Mouse (Mus musculus) megakaryocyte-erythroid progenitor cell, adult 5-6 weeks (primary cell): ENCODE measurements at regions not wholly inside any gene's neighbourhood (a gene's known extent, or its start where the extent isn't known, plus 50 kb on each side); places are given as distances from the start of the nearest gene placed in this dataset.

Source experiments
- ATAC-seq: replicated peaks from 2 replicates; pipeline ENCODE4 v1.8.0; 2016; ENCODE audit warnings: mild to moderate bottlenecking, inconsistent platforms; ENCODE audit not compliant: severe bottlenecking, poor library complexity, low FRiP score, low TSS enrichment

DNA sequence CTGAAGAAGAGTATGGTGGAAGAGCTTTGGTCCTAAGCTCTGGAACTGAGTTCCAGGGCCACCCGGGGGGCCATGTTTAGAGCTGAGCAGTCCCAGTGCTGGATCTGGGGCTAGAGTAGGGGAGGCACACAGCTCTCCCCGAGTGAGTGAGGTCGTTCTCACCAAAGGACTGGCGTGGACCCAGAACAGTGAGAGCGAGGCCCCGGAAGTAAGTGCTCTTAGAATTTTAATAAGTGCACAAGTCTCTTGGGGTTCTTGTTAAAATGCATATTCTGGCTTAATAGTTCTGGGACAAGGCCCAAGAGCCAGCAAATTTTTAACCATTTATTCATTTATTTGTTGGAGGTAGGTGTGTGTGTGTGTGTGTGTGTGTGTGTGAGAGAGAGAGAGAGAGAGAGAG lies 57.4 kb upstream of the Smndc1 start:
- ATAC-seq, result no peak

DNA sequence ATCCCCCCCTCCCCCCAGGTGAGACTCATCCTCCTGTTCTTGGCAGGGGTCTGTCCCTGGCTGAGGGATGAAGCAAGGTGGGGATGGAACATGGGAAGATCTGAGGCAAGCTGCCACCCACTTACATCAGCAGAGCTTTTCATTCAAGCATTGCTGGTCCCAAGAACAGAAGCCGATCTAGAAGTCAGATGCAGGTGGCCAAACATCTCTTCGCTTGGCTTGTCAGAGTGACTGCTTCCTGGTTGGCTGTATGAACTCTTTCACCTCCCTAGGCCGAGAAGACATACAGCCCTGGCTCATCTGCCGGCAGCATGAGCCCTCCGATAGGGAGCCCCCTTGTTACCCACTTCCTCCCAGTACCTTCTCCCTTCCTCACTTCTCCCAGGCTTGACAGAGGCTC lies 55.8 kb upstream of the Smndc1 start:
- no peak for ATAC-seq

DNA sequence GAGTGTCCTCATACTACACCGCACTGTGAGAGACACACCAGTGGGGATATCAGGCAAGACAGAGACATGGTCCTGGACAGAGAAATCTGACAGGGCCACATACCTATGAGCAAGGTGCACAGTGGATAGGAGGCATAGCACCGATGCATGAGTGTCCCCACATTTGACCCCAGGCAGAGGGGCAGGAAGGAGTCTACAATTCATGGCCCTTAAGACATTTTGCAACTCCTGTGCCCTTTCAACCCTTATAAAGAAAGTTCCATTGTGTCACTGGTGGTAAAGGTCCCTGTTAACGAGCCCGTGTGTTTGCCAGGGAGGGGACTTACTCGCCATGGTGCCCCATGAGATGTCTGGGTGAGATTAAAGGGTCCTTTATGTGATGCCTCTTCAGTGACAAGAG lies 54.3 kb upstream of the Smndc1 start:
- no peak for ATAC-seq

DNA sequence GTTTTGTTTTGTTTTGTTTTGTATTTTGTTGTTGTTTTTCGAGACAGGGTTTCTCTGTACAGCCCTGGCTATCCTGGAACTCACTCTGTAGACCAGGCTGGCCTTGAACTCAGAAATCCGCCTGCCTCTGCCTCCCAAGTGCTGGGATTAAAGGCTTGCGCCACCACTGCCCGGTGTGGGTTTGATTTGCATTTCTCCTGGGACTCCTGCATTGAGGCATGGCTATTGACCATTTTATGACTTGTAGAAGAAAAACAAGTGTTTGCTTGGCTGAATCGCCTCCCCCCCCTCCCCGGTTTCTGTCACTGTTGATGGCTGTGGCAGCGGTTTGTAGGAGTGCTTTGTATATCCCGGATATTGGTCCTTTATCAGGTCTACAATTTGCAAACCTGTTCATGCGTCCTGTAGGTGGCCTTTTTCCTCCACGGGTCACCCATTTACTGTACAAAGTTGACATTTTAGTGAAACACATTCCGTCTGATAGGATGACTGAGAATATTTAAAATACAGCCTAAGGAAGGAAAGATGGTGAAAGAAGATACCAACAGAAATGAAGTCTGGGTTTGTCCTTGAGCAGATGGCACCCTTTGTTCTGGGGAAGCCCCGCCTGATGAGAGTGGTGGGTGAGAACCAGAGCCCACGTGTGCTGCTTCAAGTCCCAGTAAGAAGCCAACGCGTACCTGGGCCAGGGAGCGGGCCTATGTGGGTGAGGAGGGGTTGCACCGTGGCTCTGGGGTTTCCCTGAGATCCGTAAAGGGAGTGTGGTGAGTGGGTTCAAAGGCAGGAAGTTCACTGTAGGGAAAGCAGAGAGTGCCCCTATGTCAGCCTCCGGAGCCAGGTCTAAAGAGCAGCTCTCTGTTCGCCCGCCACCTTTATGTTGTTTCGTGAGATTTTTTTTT lies 52.6 kb upstream of the Smndc1 start:
- ATAC-seq, result no peak

- ATAC-seq, result no peak
Observed at GRCm38 (mm10) chr19:53442132-53442610, 51.8 kb upstream of the Smndc1 start.

- ATAC-seq, result no peak
Observed at GRCm38 (mm10) chr19:53441449-53442131, 51.2 kb upstream of the Smndc1 start.

DNA sequence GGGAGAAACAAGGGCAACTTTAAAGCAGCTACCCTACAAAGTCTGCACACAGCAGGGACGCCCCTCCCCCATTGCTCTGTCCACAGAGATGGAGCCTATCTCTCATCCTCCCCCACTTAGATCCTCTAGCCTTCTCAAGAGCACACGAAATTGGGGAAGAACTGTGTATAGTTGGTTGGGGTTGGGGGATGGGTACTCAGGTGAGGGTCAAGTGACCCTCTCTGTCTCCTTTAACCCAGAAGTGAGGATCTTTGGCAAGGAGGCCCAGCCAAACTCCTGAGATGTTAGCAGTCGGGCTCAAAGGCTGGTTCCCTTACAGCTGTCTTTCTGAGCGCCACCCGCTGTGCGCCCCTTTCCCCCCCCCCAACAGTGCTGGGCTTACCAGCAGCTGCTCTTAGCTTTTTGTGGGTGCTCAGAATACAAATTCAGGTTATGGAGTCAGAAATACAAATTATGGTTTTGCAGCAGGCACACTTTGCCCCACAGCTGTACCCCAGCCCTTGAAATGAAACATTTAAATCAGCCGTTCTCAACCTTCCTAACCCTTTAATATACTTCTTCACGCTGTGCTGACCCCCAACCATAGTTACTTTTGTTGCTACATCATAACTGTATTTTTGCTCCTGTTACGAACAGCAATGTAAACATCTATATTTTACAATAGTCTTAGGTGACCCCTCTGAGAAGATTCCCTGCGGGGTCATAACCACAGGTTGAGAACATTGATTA lies 50.1 kb upstream of the Smndc1 start:
- no peak for ATAC-seq
